Mouse (Mus musculus): ENCODE results near the gene Borcs8.

DNA sequence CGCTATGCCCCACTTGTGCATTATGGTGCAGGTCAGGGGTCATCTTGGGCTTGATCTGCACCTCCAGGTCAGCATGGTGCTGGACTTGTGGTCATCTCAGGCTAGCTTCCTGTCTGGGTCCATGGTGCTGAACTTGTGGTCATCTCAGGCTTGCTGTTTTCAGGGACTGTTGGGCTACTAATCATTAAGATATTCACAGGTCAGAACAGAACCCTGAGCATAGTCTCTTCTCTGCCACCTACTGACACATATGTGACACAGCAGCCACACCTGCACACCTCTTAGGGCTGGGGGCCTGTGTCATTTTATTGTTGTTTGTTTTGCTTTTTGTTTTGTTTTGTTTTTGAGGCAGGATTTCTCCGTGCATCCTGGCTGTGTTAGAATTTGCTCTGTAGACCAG is 16.4 kb upstream of the Borcs8 start:
- TF ChIP-seq GATA1 (IDR thresholded peaks at IDR 0.05; ENCODE audit: borderline replicate concordance, low read length) (no peak), FLI1 (IDR thresholded peaks at IDR 0.05; ENCODE audit: low read length) (no peak)

Measured in megakaryocyte, embryonic 14.5 days (primary cell).